Mouse (Mus musculus) midbrain, embryonic 12.5 days (tissue): ENCODE measurements at regions not wholly inside any gene's neighbourhood (a gene's known extent, or its start where the extent isn't known, plus 50 kb on each side); places are given as distances from the start of the nearest gene placed in this dataset.

Source experiments
- ATAC-seq: fragments of 200-750 bp; cut with Nextera tagmentation; 2 replicates; pipeline ENCODE4 v1.8.0; 2017; ENCODE audit warnings: low read depth, moderate TSS enrichment, moderate library complexity; ENCODE audit not compliant: low FRiP score
- H3K27ac ChIP-seq: fragments of 300-500 bp; sonication (generic); replicated peaks from 2 replicates; pipeline ENCODE4 v1.5.1; 2016; ENCODE audit warnings: mild to moderate bottlenecking
- H3K27me3 ChIP-seq: fragments of 300-500 bp; sonication (generic); 2 replicates; pipeline ENCODE4 v1.6.1; 2016; ENCODE audit warnings: mild to moderate bottlenecking
- H3K36me3 ChIP-seq: fragments of 300-500 bp; sonication (generic); 2 replicates; pipeline ENCODE4 v1.6.1; 2016
- H3K4me1 ChIP-seq: fragments of 300-500 bp; sonication (generic); 2 replicates; pipeline ENCODE4 v1.6.1; 2016
- H3K4me2 ChIP-seq: fragments of 300-500 bp; sonication (generic); replicated peaks from 2 replicates; pipeline ENCODE4 v1.6.1; 2016; ENCODE audit warnings: mild to moderate bottlenecking, moderate library complexity
- H3K4me3 ChIP-seq: fragments of 300-500 bp; sonication (generic); 2 replicates; pipeline ENCODE4 v1.5.1; 2016; ENCODE audit warnings: mild to moderate bottlenecking
- H3K9ac ChIP-seq: fragments of 300-500 bp; sonication (generic); replicated peaks from 2 replicates; pipeline ENCODE4 v1.6.1; 2016; ENCODE audit warnings: mild to moderate bottlenecking, moderate library complexity
- H3K9me3 ChIP-seq: fragments of 300-500 bp; sonication (generic); 2 replicates; pipeline ENCODE4 v1.6.1; 2016; ENCODE audit warnings: mild to moderate bottlenecking
- WGBS: fragments of 180-500 bp; shearing (Covaris S2); methylation state at CpG from one replicate; pipeline ENCODE4 v1.1.7; 2016; 5-methylcytosine and 5-hydroxymethylcytosine counted together

- 63% methylated on average over 9 of the region's 9 CpGs for WGBS
- Histone ChIP-seq H3K36me3 (no peaks in the 10 kb centered on the region), H3K9me3 (no peaks in the 10 kb centered on the region), H3K27ac (peak overlapping the region; percentile 96; the same call in 1 of the 2 replicates), H3K9ac (no peak overlapping the region), H3K4me2 (no peak overlapping the region), H3K4me1 (peaks cover 69% of the 10 kb centered on the region), H3K27me3 (peaks cover 10% of the 10 kb centered on the region), H3K4me3 (no peak overlapping the region)
- ATAC-seq, result no peak
Measured at GRCm38 (mm10) chr2:116974152-116974551, 95.7 kb downstream of the Tmco5 start.

GRCm38 (mm10) chr2:116974569-116975060 is 96.1 kb downstream of the Tmco5 start:
- Histone ChIP-seq H3K4me3 (0 out of 2 replicates have a peak overlapping the region, but pooled peaks have one; percentile 42), H3K4me2 (peak overlapping the region; percentile 56), H3K36me3 (no peaks in the 10 kb centered on the region), H3K9me3 (no peaks in the 10 kb centered on the region), H3K9ac (no peak overlapping the region), H3K4me1 (peaks cover 73% of the 10 kb centered on the region), H3K27ac (peak overlapping the region; percentile 96), H3K27me3 (peaks cover 5% of the 10 kb centered on the region; the same call in 1 of the 2 replicates)
- WGBS, result 8% methylated on average over 7 of the region's 7 CpGs
- no peak for ATAC-seq

- WGBS, result under 1% methylated on average over 14 of the region's 14 CpGs
- Histone ChIP-seq H3K4me3 (peak overlapping the region; percentile 42), H3K9ac (peak overlapping the region; percentile 66), H3K36me3 (no peaks in the 10 kb centered on the region), H3K4me1 (peaks cover 78% of the 10 kb centered on the region), H3K9me3 (no peaks in the 10 kb centered on the region), H3K27ac (peak overlapping the region; percentile 96), H3K27me3 (peaks cover 5% of the 10 kb centered on the region; the same call in 1 of the 2 replicates), H3K4me2 (peak overlapping the region; percentile 56)
- ATAC-seq, result no peak; the same call in 1 of the 2 replicates
Measured at GRCm38 (mm10) chr2:116975091-116975600, 96.7 kb downstream of the Tmco5 start.

- peak overlapping the region; percentile 66 for H3K9ac ChIP-seq
- H3K4me1 ChIP-seq, result peaks cover 84% of the 10 kb centered on the region
- peak; percentile 96 for ATAC-seq
- H3K4me2 ChIP-seq, result peak overlapping the region; percentile 56
- H3K27ac ChIP-seq, result peak overlapping the region; percentile 96
- peaks cover 3% of the 10 kb centered on the region; the same call in 1 of the 2 replicates for H3K27me3 ChIP-seq
- WGBS, result under 1% methylated on average over 54 of the region's 54 CpGs
- H3K9me3 ChIP-seq, result no peaks in the 10 kb centered on the region
- no peaks in the 10 kb centered on the region for H3K36me3 ChIP-seq
- H3K4me3 ChIP-seq, result peak overlapping the region; percentile 42
Measured at GRCm38 (mm10) chr2:116975601-116976431, 97.3 kb downstream of the Tmco5 start.

- Histone ChIP-seq H3K27me3 (no peaks in the 10 kb centered on the region), H3K9ac (peak overlapping the region; percentile 49; the same call in 1 of the 2 replicates), H3K4me2 (peak overlapping the region; percentile 56), H3K27ac (peak overlapping the region; percentile 96), H3K9me3 (no peaks in the 10 kb centered on the region), H3K36me3 (no peaks in the 10 kb centered on the region), H3K4me3 (peak overlapping the region; percentile 42), H3K4me1 (peaks cover 82% of the 10 kb centered on the region)
- no peak for ATAC-seq
- WGBS, result 0% methylated on average over 7 of the region's 7 CpGs
Measured at GRCm38 (mm10) chr2:116976432-116976750, 97.9 kb downstream of the Tmco5 start.

GRCm38 (mm10) chr2:116976951-116977503 is 98.5 kb downstream of the Tmco5 start:
- no peaks in the 10 kb centered on the region for H3K27me3 ChIP-seq
- no peaks in the 10 kb centered on the region for H3K36me3 ChIP-seq
- WGBS, result 3% methylated on average over 9 of the region's 9 CpGs
- no peak overlapping the region for H3K4me3 ChIP-seq
- no peak for ATAC-seq
- H3K27ac ChIP-seq, result peak overlapping the region; percentile 96
- peaks cover 76% of the 10 kb centered on the region for H3K4me1 ChIP-seq
- no peak overlapping the region; the same call in 1 of the 2 replicates for H3K9ac ChIP-seq
- peak overlapping the region; percentile 56 for H3K4me2 ChIP-seq
- no peaks in the 10 kb centered on the region for H3K9me3 ChIP-seq

GRCm38 (mm10) chr2:116977771-116978600 is 99.5 kb downstream of the Tmco5 start:
- Histone ChIP-seq H3K36me3 (no peaks in the 10 kb centered on the region), H3K9me3 (0 out of 2 replicates have a peak, but pooled peaks cover 3% of the 10 kb centered on the region), H3K27ac (no peak overlapping the region), H3K4me2 (no peak overlapping the region), H3K4me1 (peaks cover 67% of the 10 kb centered on the region), H3K9ac (no peak overlapping the region), H3K27me3 (no peaks in the 10 kb centered on the region), H3K4me3 (no peak overlapping the region)
- ATAC-seq, result no peak
- WGBS, result 39% methylated on average over 10 of the region's 10 CpGs

GRCm38 (mm10) chr2:116978809-116979208 is 100.3 kb downstream of the Tmco5 start:
- H3K4me1 ChIP-seq, result peaks cover 59% of the 10 kb centered on the region

GRCm38 (mm10) chr2:116979561-116980391 is 101.3 kb downstream of the Tmco5 start:
- Histone ChIP-seq H3K9me3 (0 out of 2 replicates have a peak, but pooled peaks cover 3% of the 10 kb centered on the region), H3K36me3 (no peaks in the 10 kb centered on the region), H3K27ac (peak overlapping the region; percentile 79), H3K4me3 (no peak overlapping the region), H3K9ac (no peak overlapping the region), H3K4me1 (peaks cover 49% of the 10 kb centered on the region), H3K27me3 (no peaks in the 10 kb centered on the region), H3K4me2 (peak overlapping the region; percentile 22; the same call in 1 of the 2 replicates)
- peak; percentile 31 for ATAC-seq
- WGBS, result 2% methylated on average over 10 of the region's 10 CpGs

More at GRCm38 (mm10) chr2:116978809-116979208, 100.3 kb downstream of the Tmco5 start:
- no peak for ATAC-seq
- 0 out of 2 replicates have a peak, but pooled peaks cover 3% of the 10 kb centered on the region for H3K9me3 ChIP-seq
- no peak overlapping the region for H3K4me2 ChIP-seq
- H3K36me3 ChIP-seq, result no peaks in the 10 kb centered on the region
- no peak overlapping the region for H3K4me3 ChIP-seq
- H3K27ac ChIP-seq, result 0 out of 2 replicates have a peak overlapping the region, but pooled peaks have one; percentile 79
- no peak overlapping the region for H3K9ac ChIP-seq
- no peaks in the 10 kb centered on the region for H3K27me3 ChIP-seq
- 35% methylated on average over 4 of the region's 4 CpGs for WGBS

- peaks cover 42% of the 10 kb centered on the region for H3K4me1 ChIP-seq
- ATAC-seq, result no peak
- H3K4me2 ChIP-seq, result no peak overlapping the region
- no peak overlapping the region for H3K9ac ChIP-seq
- H3K4me3 ChIP-seq, result no peak overlapping the region
- H3K27ac ChIP-seq, result peak overlapping the region; percentile 79
- H3K27me3 ChIP-seq, result no peaks in the 10 kb centered on the region
- H3K36me3 ChIP-seq, result no peaks in the 10 kb centered on the region
- H3K9me3 ChIP-seq, result 0 out of 2 replicates have a peak, but pooled peaks cover 3% of the 10 kb centered on the region
- 37% methylated on average over 5 of the region's 5 CpGs for WGBS
Measured at GRCm38 (mm10) chr2:116980692-116981091, 102.2 kb downstream of the Tmco5 start.
